Mouse (Mus musculus) thymus, postnatal 0 days (tissue): Measurements from ENCODE around the gene Becn1. TPM values are rescaled to one million over a fixed set of nuclear protein-coding genes. Genes with fewer than 3 reads are reported as not detected.
A peak's percentile ranks its signal among the peaks of the same experiment; 100 is the strongest.

Experiments used
- DNase-seq: peaks from one replicate; pipeline ENCODE4 v3.0.0-alpha.2; 2015; ENCODE audit warnings: low spot score
- polyA plus RNA-seq: library from polyadenylated mRNA; unstranded; fragments of >200 nt; fragmentation: Nextera tagmentation; extraction: Ambion mirVana; gene quantifications from 2 replicates; pipeline ENCODE4 v1.2.1, GENCODE M21; 2015

The Becn1 gene
- polyA plus RNA-seq, 1 experiment from 2014 or later = 191 TPM

GRCm38 (mm10) chr11:101315665-101316500 lies 13.8 kb upstream of the Becn1 start, which contains the start of gene Psme3:
Gene Psme3, plus strand, starts transcription at chr11:101316213.
- DNase-seq = peak; percentile 92

GRCm38 (mm10) chr11:101315082-101315650 lies 13.1 kb upstream of the Becn1 start:
- DNase-seq = no peak

GRCm38 (mm10) chr11:101314567-101314966 lies 12.5 kb upstream of the Becn1 start:
- DNase-seq = no peak

- no peak for DNase-seq
Measured at GRCm38 (mm10) chr11:101312150-101312549, 10.1 kb upstream of the Becn1 start.

- no peak for DNase-seq
Measured at GRCm38 (mm10) chr11:101311083-101311482, 9.0 kb upstream of the Becn1 start.

- DNase-seq = no peak
Measured at GRCm38 (mm10) chr11:101307744-101308143, 5.7 kb upstream of the Becn1 start.

- no peak for DNase-seq
Measured at GRCm38 (mm10) chr11:101301299-101302003, 635 bp downstream of the Becn1 start.

GRCm38 (mm10) chr11:101300881-101301280 lies 1.2 kb downstream of the Becn1 start:
- no peak for DNase-seq

GRCm38 (mm10) chr11:101295191-101295590 lies 6.9 kb downstream of the Becn1 start:
- DNase-seq = no peak

- DNase-seq = no peak
Measured at GRCm38 (mm10) chr11:101291231-101291630, 10.9 kb downstream of the Becn1 start.

GRCm38 (mm10) chr11:101287306-101287705 lies 14.8 kb downstream of the Becn1 start:
- DNase-seq = no peak

- DNase-seq = no peak
Measured at GRCm38 (mm10) chr11:101283805-101284204, 18.3 kb downstream of the Becn1 start.

GRCm38 (mm10) chr11:101282896-101283295 lies 19.2 kb downstream of the Becn1 start:
- no peak for DNase-seq

- no peak for DNase-seq
Measured at GRCm38 (mm10) chr11:101280837-101281236, 21.2 kb downstream of the Becn1 start.

- DNase-seq = no peak
Measured at GRCm38 (mm10) chr11:101279193-101279569, 22.9 kb downstream of the Becn1 start.

- DNase-seq = peak; percentile 90
Measured at GRCm38 (mm10) chr11:101278223-101279192, 23.6 kb downstream of the Becn1 start, which contains the start of the genes Cntd1 and Coa3. Gene Cntd1, plus strand, starts transcription at chr11:101279012. Gene Coa3, minus strand, starts transcription at chr11:101279114.

- no peak for DNase-seq
Measured at GRCm38 (mm10) chr11:101277381-101278222, 24.5 kb downstream of the Becn1 start.

- no peak for DNase-seq
Measured at GRCm38 (mm10) chr11:101276319-101277070, 25.6 kb downstream of the Becn1 start.

GRCm38 (mm10) chr11:101275309-101275708 lies 26.8 kb downstream of the Becn1 start:
- no peak for DNase-seq
